Mouse (Mus musculus): Measurements from ENCODE around the gene Timm29. TPM values are rescaled to one million over a fixed set of nuclear protein-coding genes. Genes with fewer than 3 reads are reported as not detected.

Timm29 gene
- polyA plus RNA-seq, 1 experiment: 14.7 TPM

- Histone ChIP-seq H3K4me3 (ENCODE audit: low read depth, low read length) (no peak overlapping the region), H3K4me1 (ENCODE audit: control insufficient read depth, insufficient read depth, insufficient read length, low read length) (peaks cover 8% of the 10 kb centered on the region), H3K27ac (ENCODE audit: insufficient read depth, low read depth, low read length) (no peak overlapping the region), H3K36me3 (ENCODE audit: control insufficient read depth, insufficient read depth, low read length) (no peaks in the 10 kb centered on the region), H3K27me3 (ENCODE audit: control insufficient read depth, insufficient read depth, low read length) (no peaks in the 10 kb centered on the region)
- WGBS: 84% methylated on average over 6 of the region's 6 CpGs
- TF ChIP-seq CTCF (IDR thresholded peaks at IDR 0.05; ENCODE audit: extremely low read depth, insufficient read length, insufficient replicate concordance, low read depth, low read length) (no peak), POLR2A (IDR thresholded peaks at IDR 0.05; ENCODE audit: low read depth, low read length) (no peak)
Observed at GRCm38 (mm10) chr9:21553607-21554273, 38.8 kb upstream of the Timm29 start.

GRCm38 (mm10) chr9:21555198-21555742 lies 37.3 kb upstream of the Timm29 start:
- no peaks in the 10 kb centered on the region for H3K36me3 ChIP-seq (ENCODE audit: control insufficient read depth, insufficient read depth, low read length)
- H3K27me3 ChIP-seq (ENCODE audit: control insufficient read depth, insufficient read depth, low read length): no peaks in the 10 kb centered on the region
- peaks cover 13% of the 10 kb centered on the region for H3K4me1 ChIP-seq (ENCODE audit: control insufficient read depth, insufficient read depth, insufficient read length, low read length)
- 88% methylated on average over 6 of the region's 6 CpGs for WGBS
- H3K27ac ChIP-seq (ENCODE audit: insufficient read depth, low read depth, low read length): no peak overlapping the region
- H3K4me3 ChIP-seq (ENCODE audit: low read depth, low read length): no peak overlapping the region
- TF ChIP-seq CTCF (IDR thresholded peaks at IDR 0.05; ENCODE audit: extremely low read depth, insufficient read length, insufficient replicate concordance, low read depth, low read length) (peak; percentile 9; the same call in 1 of the 2 replicates), POLR2A (IDR thresholded peaks at IDR 0.05; ENCODE audit: low read depth, low read length) (no peak)

DNA sequence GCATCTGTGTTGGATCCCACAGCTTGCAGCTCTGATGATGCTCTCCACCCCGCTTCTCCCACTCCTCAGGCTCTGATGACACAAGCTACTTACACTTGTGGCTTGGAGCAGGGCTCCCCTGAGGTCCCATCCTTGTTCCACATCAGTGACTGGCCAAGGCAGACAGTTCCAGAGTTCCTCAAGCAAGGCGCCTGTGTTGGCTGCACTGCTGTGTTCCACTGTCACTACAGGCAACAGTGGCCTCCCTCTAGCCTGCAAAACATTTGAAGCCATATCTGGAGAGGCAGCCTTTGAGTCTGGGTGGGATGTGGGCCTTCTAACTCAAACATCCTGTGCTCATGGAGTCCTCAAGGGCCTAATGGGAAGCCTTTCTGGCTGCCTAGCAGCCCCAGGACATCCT lies 35.5 kb upstream of the Timm29 start:
- 95% methylated on average over 2 of the region's 2 CpGs for WGBS
- Histone ChIP-seq H3K36me3 (ENCODE audit: control insufficient read depth, insufficient read depth, low read length) (no peaks in the 10 kb centered on the region), H3K4me1 (ENCODE audit: control insufficient read depth, insufficient read depth, insufficient read length, low read length) (peaks cover 13% of the 10 kb centered on the region), H3K27ac (ENCODE audit: insufficient read depth, low read depth, low read length) (no peak overlapping the region), H3K4me3 (ENCODE audit: low read depth, low read length) (no peak overlapping the region), H3K27me3 (ENCODE audit: control insufficient read depth, insufficient read depth, low read length) (no peaks in the 10 kb centered on the region)
- TF ChIP-seq POLR2A (IDR thresholded peaks at IDR 0.05; ENCODE audit: low read depth, low read length) (no peak), CTCF (IDR thresholded peaks at IDR 0.05; ENCODE audit: extremely low read depth, insufficient read length, insufficient replicate concordance, low read depth, low read length) (no peak)

- no peak for TF ChIP-seq POLR2A (IDR thresholded peaks at IDR 0.05; ENCODE audit: low read depth, low read length)
- TF ChIP-seq CTCF (IDR thresholded peaks at IDR 0.05; ENCODE audit: extremely low read depth, insufficient read length, insufficient replicate concordance, low read depth, low read length): no peak
- no peaks in the 10 kb centered on the region for H3K36me3 ChIP-seq (ENCODE audit: control insufficient read depth, insufficient read depth, low read length)
- H3K27me3 ChIP-seq (ENCODE audit: control insufficient read depth, insufficient read depth, low read length): no peaks in the 10 kb centered on the region
- 98% methylated on average over 2 of the region's 2 CpGs for WGBS
- peak overlapping the region; percentile 68 for H3K27ac ChIP-seq (ENCODE audit: insufficient read depth, low read depth, low read length)
- peaks cover 13% of the 10 kb centered on the region for H3K4me1 ChIP-seq (ENCODE audit: control insufficient read depth, insufficient read depth, insufficient read length, low read length)
- no peak overlapping the region for H3K4me3 ChIP-seq (ENCODE audit: low read depth, low read length)
Observed at GRCm38 (mm10) chr9:21557556-21557955, 35.0 kb upstream of the Timm29 start.

- no peak for TF ChIP-seq CTCF (IDR thresholded peaks at IDR 0.05; ENCODE audit: extremely low read depth, insufficient read length, insufficient replicate concordance, low read depth, low read length)
- TF ChIP-seq POLR2A (IDR thresholded peaks at IDR 0.05; ENCODE audit: low read depth, low read length): no peak
- Histone ChIP-seq H3K27ac (ENCODE audit: insufficient read depth, low read depth, low read length) (peak overlapping the region; percentile 79), H3K4me1 (ENCODE audit: control insufficient read depth, insufficient read depth, insufficient read length, low read length) (peaks cover 13% of the 10 kb centered on the region), H3K4me3 (ENCODE audit: low read depth, low read length) (no peak overlapping the region), H3K36me3 (ENCODE audit: control insufficient read depth, insufficient read depth, low read length) (no peaks in the 10 kb centered on the region), H3K27me3 (ENCODE audit: control insufficient read depth, insufficient read depth, low read length) (no peaks in the 10 kb centered on the region)
- 35% methylated on average over 4 of the region's 4 CpGs for WGBS
Observed at GRCm38 (mm10) chr9:21558366-21558765, 34.2 kb upstream of the Timm29 start.

GRCm38 (mm10) chr9:21559151-21559550 lies 33.4 kb upstream of the Timm29 start:
- H3K27me3 ChIP-seq (ENCODE audit: control insufficient read depth, insufficient read depth, low read length): no peaks in the 10 kb centered on the region
- no peak for TF ChIP-seq POLR2A (IDR thresholded peaks at IDR 0.05; ENCODE audit: low read depth, low read length)
- no peak for TF ChIP-seq CTCF (IDR thresholded peaks at IDR 0.05; ENCODE audit: extremely low read depth, insufficient read length, insufficient replicate concordance, low read depth, low read length)
- no peak overlapping the region for H3K4me3 ChIP-seq (ENCODE audit: low read depth, low read length)
- peaks cover 13% of the 10 kb centered on the region for H3K4me1 ChIP-seq (ENCODE audit: control insufficient read depth, insufficient read depth, insufficient read length, low read length)
- peak overlapping the region; percentile 79 for H3K27ac ChIP-seq (ENCODE audit: insufficient read depth, low read depth, low read length)
- no peaks in the 10 kb centered on the region for H3K36me3 ChIP-seq (ENCODE audit: control insufficient read depth, insufficient read depth, low read length)
- 90% methylated on average over 3 of the region's 3 CpGs for WGBS

- Histone ChIP-seq H3K27ac (ENCODE audit: insufficient read depth, low read depth, low read length) (no peak overlapping the region), H3K36me3 (ENCODE audit: control insufficient read depth, insufficient read depth, low read length) (0 out of 2 replicates have a peak, but pooled peaks cover 2% of the 10 kb centered on the region), H3K4me3 (ENCODE audit: low read depth, low read length) (no peak overlapping the region), H3K4me1 (ENCODE audit: control insufficient read depth, insufficient read depth, insufficient read length, low read length) (no peaks in the 10 kb centered on the region; the same call in 1 of the 2 replicates), H3K27me3 (ENCODE audit: control insufficient read depth, insufficient read depth, low read length) (no peaks in the 10 kb centered on the region)
- TF ChIP-seq POLR2A (IDR thresholded peaks at IDR 0.05; ENCODE audit: low read depth, low read length) (no peak), CTCF (IDR thresholded peaks at IDR 0.05; ENCODE audit: extremely low read depth, insufficient read length, insufficient replicate concordance, low read depth, low read length) (no peak)
- WGBS: 65% methylated on average over 1 of the region's 1 CpGs
Observed at GRCm38 (mm10) chr9:21564420-21564819, 28.1 kb upstream of the Timm29 start.

Measured in small intestine, adult 2 months (tissue).